Mouse (Mus musculus) embryonic stem cell, embryonic (primary cell): ENCODE measurements around the gene Gm17657.

Experiments
- CTCF ChIA-PET, 4 experiments: fragments of 300-600 bp in 2 of 4; fragments of 350-600 bp in 2 of 4; sonication (Branson Sonifier 250); formaldehyde crosslinking; loops; one replicate each; lab custom pipeline; 2022; ENCODE audit warnings: inconsistent platforms in 2 of 4; lab: Charles Lee
- POLR2A ChIA-PET, 4 experiments: fragments of 300-600 bp in 2 of 4; fragments of 350-600 bp in 2 of 4; sonication (Branson Sonifier 250); formaldehyde crosslinking; loops; one replicate each; lab custom pipeline; 2022; ENCODE audit warnings: antibody characterized with exemption in 4 of 4, inconsistent platforms in 1 of 4; lab: Charles Lee

Gm17657 gene

DNA sequence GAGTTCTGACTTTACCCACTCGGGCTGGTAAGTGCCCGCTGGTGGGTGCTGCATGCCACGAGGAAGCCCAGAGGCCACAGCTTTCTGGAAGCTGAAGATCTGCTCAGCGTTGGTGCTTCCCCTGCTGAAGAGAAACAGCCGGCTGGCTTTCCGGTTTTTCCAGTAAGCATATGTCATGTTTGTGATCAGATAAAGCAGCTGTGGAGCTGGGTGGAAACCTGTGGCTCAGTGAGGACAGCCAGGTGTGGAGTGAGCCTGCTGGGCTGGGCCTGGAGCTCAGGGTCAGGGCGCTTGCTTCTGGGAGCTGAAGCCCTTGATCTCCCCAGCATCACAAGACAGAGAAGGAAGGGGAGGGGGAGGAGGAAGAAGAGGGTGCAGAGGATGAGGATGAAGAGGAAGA lies 7.5 kb upstream of the Gm17657 start:
- POLR2A ChIA-PET = interaction anchor here in 2 of 4 experiments (0.6 to 2.0 kb wide), 6 partner anchors 16 to 67 kb away, joined by 3 to 9 read pairs (median 3); no protein-coding TSS in a partner anchor

DNA sequence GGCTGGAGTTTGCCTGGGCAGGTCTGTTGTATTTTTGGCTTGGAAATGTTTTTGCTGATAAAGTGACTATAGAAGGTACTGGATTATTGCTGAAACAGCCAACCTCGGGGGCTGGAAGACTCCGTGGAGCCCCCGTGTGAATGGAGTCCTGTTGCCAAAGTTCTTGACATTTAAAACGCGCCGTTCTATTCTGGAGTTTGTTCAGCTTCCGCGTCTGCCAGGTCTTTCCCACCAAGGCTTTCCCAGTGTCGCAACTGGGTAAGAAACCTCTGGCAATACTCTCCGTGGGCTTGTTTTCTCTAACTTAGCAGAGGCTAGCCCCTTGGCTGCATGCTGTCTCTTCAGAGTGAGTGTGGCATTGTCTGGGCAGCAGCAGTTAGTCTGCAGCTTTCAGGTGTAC lies 7.0 kb upstream of the Gm17657 start:
- CTCF ChIA-PET = interaction anchor here in 1 of 4 experiments (0.7 kb wide), 2 partner anchors 47 to 175 kb away, joined by 3 read pairs; no protein-coding TSS in a partner anchor
- POLR2A ChIA-PET = interaction anchor here in 2 of 4 experiments (0.6 to 2.0 kb wide), 7 partner anchors 16 to 73 kb away, joined by 3 to 9 read pairs (median 3); no protein-coding TSS in a partner anchor

More for the DNA sequence above, 7.5 kb upstream of the Gm17657 start:
- CTCF ChIA-PET = interaction anchor here in 1 of 4 experiments (0.7 kb wide), 2 partner anchors 47 to 176 kb away, joined by 3 read pairs; no protein-coding TSS in a partner anchor

DNA sequence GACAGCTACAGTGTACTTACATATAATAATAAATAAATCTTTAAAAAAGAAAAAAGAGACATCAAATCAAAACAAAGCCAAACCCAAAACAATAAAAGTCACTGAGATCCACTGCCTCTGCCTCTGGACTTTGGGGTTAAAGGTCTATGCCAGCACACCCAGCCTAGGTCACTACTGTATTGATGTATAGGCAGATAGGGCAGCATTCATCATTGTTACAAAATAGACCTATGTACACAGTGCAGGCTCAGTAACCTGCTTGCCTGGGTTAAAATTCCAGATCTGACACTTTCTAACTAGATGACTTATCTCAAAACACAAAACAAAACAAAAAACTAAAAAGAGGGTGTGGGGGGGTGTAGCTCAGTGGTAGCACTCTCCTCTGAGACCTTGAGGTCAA lies 4.7 kb upstream of the Gm17657 start:
- ChIA-PET CTCF (interaction anchor here in 3 of 4 experiments (0.6 to 1.4 kb wide), 3 partner anchors 56 to 197 kb away, joined by 3 to 4 read pairs (median 3); no protein-coding TSS in a partner anchor), POLR2A (interaction anchor here in 1 of 4 experiments (1.1 kb wide), 1 partner anchor 19 kb away, joined by 3 read pairs; no protein-coding TSS in a partner anchor)

DNA sequence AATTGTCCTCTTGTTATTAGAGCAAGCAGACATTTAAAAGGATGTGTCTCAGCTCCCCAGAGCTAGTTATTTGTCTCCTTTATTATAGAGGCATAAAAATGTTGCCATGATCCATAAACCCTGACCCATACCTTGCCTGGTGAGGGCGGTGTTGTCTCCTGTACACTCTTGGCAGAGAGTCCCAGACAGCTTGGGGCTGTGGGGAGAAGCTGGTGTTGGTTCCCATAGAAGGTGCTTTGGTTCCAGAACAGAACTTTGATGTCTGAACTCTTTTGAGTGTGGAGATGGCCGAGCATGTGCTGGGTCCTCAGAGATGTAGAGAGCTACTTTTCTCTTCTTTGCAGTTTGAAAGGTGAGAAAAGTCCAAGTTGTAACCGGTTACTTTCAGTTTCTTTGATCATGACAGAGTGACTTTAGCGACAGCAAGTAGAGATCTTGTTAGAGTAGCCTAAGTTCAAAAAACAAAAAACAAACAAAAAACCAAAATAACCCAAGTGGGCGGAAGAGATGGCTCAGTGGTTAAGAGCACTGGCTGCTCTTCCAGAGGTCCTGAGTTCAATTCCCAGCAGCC lies 2.8 kb upstream of the Gm17657 start, which contains the start of gene Tmem217:
Tmem217 (minus strand) TSS at position 224 of the 571 bp plus-strand sequence.
- CTCF ChIA-PET = interaction anchor here in 2 of 4 experiments (0.6 to 1.7 kb wide), 3 partner anchors 23 to 176 kb away, joined by 3 to 4 read pairs (median 3); no protein-coding TSS in a partner anchor
- POLR2A ChIA-PET = interaction anchor here in 2 of 4 experiments (0.6 to 1.4 kb wide), 2 partner anchors 13 to 452 kb away, joined by 3 read pairs; no protein-coding TSS in a partner anchor

DNA sequence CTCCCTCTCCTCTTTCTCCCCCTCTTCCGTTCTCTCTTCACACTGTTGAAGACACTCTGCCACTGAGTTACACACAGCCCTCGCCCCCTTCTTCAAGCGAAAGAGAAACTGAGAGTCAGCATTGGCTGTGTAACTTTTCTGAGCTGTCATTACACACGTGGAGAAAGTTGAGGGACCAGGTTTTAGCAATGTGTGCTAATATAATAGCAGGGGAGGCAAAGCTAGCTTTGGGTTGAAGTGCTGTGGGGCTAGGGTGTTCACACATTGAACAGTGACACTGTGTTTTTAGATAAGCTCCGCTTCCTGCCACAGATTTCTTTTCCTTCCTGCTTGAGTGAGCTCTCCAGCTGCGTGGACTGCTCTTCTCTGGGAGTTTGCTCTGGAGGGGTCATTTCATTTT lies 1.6 kb upstream of the Gm17657 start:
- POLR2A ChIA-PET = interaction anchor here in 2 of 4 experiments (0.6 to 1.4 kb wide), 4 partner anchors 12 to 1518 kb away, joined by 3 read pairs; partner anchors contain the start of gene BC004004 (in 1 of the 2)
- CTCF ChIA-PET = no interaction called here

DNA sequence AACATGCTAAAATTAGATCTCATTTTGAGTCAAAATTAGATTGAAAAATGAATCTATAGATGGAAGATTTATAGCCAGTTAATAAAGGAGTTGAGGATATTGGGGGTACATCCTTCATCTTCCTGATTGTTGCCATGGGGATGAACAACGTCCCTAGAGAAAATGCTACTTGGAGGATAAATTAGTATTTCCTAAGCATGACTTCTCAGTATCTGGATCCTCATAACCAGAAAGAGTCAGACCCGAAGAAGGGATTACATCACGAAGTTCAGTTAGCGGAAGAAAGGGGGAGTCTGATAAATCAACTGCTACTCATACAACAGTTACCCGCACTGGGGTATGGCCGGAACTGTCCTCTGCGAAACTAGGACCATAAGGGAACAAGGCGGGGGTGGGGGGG lies 444 bp downstream of the Gm17657 start:
- ChIA-PET POLR2A (interaction anchor here in 2 of 4 experiments (0.7 to 1.2 kb wide), 3 partner anchors 13 to 152 kb away, joined by 3 to 4 read pairs (median 3); no protein-coding TSS in a partner anchor), CTCF (interaction anchor here in 1 of 4 experiments (1.0 kb wide), 1 partner anchor 18 kb away, joined by 4 read pairs; no protein-coding TSS in a partner anchor)

DNA sequence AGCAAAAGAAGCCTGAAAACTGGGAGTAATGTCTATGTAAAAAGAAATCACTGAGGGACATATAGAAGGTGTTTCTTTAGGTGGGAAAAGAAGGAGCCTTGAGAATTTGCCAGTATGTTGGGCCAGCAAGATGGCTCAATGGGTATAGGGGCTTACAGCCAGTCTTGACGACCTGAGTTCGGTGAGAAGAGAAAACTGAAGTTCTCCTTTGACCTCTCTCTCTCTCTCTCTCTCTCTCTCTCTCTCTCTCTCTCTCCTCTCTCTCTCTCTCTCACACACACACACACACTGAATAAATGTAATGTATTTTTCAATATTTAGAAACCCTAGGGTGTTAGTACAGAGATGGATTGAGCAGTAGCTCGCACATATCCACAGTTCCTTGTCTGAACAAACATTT lies 944 bp downstream of the Gm17657 start:
- ChIA-PET CTCF (no interaction called here), POLR2A (interaction anchor here in 1 of 4 experiments (0.7 kb wide), 1 partner anchor 151 kb away, joined by 3 read pairs; no protein-coding TSS in a partner anchor)

DNA sequence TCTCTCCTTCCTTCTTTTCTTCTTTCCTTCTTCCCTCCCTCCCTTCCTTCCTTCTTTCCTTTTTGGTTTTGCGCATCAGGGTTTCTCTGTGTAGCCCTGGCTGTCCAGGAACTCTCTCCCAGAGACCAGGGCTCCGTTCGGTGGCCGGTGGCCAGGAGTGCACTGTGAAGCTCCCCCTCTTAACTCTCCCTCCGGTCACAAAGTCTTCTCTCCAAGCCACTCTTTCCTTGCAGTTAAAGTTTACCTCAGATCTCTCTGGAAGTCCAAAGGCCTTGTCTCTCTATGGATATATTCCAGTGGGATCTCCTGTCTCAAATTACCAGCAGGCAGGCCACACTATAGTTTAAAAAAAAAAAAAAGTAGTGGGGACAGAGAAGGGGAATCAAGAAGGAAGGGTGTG lies 4.2 kb downstream of the Gm17657 start:
- CTCF ChIA-PET = no interaction called here
- POLR2A ChIA-PET = interaction anchor here in 3 of 4 experiments (0.5 to 0.7 kb wide), 3 partner anchors 26 to 384 kb away, joined by 3 to 4 read pairs (median 4); no protein-coding TSS in a partner anchor

DNA sequence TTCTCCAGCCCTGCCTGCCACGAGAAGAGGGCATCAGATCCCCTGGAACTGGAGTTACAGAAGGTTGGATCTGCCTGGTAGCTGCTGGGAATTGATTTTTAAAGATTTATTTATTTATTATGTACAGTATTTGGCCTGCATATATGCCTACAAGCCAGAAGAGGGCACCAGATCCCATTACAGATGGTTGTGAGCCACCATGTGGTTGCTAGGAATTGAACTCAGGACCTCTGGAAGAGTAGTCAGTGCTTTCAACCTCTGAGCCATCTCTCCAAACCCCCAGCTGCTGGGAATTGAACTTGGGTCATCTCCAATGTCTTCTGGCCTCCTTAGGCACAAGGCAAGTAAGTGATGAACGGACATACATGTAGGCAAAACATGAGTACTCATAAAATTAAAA lies 5.4 kb downstream of the Gm17657 start:
- POLR2A ChIA-PET = interaction anchor here in 1 of 4 experiments (1.5 kb wide), 1 partner anchor 15 kb away, joined by 3 read pairs; no protein-coding TSS in a partner anchor

DNA sequence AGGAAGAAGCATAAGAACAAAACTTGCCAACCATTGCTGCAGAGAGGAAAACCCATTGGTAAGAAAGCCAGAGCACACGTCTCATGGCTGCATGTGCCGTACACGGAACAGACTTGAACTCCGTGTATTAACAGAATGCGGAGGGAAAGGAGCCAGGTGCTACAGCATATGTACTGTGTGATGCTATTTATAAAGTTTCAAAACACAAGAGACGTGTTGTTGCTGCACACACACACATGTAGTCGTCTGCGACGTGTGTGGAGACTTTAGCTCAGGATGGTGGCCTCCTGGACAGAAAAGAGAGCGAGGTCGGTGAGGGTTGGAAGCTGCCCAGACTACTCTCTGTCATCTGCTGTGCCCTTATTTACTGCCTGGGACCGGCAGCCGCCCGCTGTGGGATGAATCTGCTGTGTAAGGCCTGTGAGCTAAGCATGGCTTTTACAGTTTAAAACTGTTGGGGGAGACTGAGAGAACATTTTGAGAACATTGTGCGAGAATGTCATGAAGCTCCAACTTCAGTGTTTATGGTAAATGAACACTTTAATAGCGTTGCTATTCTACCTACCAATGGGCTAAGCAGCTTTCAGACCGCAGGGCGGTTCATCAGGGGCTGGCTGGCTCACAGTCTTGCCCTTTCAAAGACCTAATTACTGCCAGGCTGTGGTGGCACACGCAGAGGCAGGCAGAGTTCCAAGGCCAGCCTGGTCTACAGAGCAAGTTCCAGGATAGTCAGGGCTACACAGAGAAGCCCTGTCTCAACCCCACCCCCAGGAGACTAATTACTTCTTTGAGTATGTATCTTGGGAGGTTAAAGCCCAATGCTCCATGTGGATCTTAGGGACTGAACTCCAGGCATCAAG lies 6.4 kb downstream of the Gm17657 start:
- CTCF ChIA-PET = interaction anchor here in 3 of 4 experiments (0.6 to 1.8 kb wide), 9 partner anchors 13 to 290 kb away, joined by 3 to 8 read pairs (median 3); no protein-coding TSS in a partner anchor
- POLR2A ChIA-PET = interaction anchor here in 2 of 4 experiments (0.5 to 1.5 kb wide), 4 partner anchors 14 to 498 kb away, joined by 3 to 8 read pairs (median 3); no protein-coding TSS in a partner anchor

More for the DNA sequence above, 5.4 kb downstream of the Gm17657 start:
- CTCF ChIA-PET = interaction anchor here in 3 of 4 experiments (0.6 to 1.8 kb wide), 5 partner anchors 14 to 314 kb away, joined by 3 to 8 read pairs (median 6); no protein-coding TSS in a partner anchor

DNA sequence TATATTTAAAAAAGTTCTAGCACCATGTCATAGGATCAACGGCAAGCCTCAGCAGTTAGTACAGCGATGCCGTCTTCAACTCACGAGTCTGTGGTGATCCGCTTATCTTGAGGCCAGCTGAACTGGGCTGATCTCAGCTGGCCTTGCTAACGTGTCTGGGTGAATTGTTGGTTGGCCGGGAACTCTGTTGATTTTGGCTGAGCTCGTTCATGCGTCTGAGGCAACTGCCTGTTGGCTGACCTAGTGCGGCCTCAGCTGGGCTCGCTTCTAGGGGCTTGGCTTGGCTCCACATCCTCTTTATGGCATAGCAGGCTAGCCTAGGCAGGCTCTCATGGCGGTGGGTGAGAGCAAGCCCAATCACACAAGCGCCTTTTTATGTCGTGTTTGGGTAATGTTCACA lies 8.0 kb downstream of the Gm17657 start:
- POLR2A ChIA-PET = interaction anchor here in 2 of 4 experiments (0.8 to 1.2 kb wide), 2 partner anchors 12 to 40 kb away, joined by 3 to 4 read pairs; no protein-coding TSS in a partner anchor
- CTCF ChIA-PET = interaction anchor here in 1 of 4 experiments (1.6 kb wide), 1 partner anchor 10 kb away, joined by 4 read pairs; no protein-coding TSS in a partner anchor

DNA sequence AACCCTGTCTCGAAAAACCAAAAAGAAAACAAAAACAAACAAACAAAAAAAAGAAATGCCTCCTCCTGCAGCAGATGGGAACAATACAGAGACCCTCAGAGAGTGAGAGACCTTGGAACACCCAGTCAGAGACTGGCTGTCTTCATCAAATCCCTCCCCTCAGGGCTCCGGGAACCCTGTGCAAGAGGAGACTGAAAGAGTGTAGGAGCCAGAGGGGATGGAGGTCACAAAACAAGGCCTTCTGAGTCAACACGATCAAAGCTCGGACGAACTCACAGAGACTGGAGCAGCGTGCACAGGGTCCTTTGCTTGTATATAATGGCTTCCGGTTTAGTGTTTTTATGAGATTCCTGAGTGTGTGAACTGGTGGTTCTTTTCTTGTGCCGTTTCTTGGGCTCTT lies 9.0 kb downstream of the Gm17657 start:
- CTCF ChIA-PET = interaction anchor here in 1 of 4 experiments (1.6 kb wide), 1 partner anchor 9 kb away, joined by 4 read pairs; no protein-coding TSS in a partner anchor
- POLR2A ChIA-PET = no interaction called here

DNA sequence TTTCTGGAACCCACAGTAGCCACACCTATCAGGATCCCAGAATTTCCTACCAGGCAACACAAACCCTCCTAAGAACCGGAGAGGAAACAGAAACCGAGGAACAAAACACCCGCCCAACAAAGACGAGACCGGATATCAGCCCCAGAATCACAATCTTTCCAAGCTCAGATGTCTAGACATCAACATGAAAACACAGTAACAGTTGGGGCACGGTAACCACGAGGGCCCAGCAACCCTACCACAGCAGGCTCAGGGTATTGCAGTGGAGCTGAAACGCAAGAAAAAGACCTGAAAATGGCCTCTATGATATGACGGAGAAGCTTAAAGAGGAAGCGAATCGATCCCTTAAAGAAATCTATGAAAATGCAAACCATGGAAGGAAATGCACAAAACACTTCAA lies 15.6 kb downstream of the Gm17657 start:
- CTCF ChIA-PET = interaction anchor here in 1 of 4 experiments (0.6 kb wide), 1 partner anchor 41 kb away, joined by 3 read pairs; no protein-coding TSS in a partner anchor

DNA sequence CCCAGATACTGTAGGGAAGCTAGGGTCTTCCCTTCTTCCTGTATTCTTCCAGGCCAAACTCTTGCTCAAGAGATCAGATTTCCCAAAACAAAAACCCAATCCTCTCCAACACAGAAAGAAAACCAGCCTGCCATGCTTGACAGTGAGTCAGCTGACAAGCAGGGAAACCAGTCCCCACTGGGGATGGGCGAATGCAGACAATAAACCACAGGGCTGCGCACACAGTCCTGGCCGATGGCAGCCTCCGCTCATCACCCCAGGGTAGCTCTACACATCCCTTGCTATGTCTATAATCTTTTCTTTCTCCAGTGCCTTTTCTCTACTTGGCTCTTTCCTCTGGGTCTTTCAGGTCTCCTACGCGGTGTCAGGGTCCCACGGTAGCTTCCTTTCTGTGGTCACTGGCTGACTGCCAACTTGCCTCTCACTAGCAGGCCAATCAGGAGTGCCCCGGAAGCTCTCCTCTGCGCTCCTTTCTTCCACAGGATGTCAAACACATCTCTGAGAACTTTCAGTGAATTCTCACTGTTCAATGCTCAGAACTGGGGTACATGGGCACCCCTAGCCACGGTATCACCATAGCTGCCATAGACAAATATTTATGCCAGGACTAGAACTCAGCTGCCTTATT lies 17.6 kb downstream of the Gm17657 start:
- POLR2A ChIA-PET = interaction anchor here in 3 of 4 experiments (0.5 to 2.3 kb wide), 13 partner anchors 10 to 475 kb away, joined by 3 to 9 read pairs (median 3); partner anchors contain the start of genes Gm17657 (in 1 of the 3) and Tbc1d22b (in 1 of the 3)

More for the DNA sequence above, 15.6 kb downstream of the Gm17657 start:
- POLR2A ChIA-PET = interaction anchor here in 1 of 4 experiments (1.3 kb wide), 1 partner anchor 44 kb away, joined by 3 read pairs; no protein-coding TSS in a partner anchor

DNA sequence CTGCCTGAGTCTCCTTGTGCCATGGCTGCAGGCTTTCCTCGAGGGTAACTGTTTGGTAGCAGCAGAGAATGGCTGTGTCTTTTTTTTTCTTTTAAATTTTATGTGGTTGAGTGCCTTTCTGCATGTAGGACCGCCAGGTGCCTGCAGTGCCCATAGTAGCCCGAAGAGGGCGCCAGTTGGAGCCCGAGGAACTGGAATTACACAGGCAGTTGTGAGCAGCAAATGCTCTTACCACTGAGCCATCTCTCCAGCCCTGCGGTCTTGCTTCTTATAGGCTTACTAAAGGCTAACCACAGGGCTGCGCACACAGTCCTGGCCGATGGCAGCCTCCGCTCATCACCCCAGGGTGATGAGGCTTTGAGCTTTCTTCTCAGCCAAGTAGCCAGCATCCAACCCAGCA lies 18.2 kb downstream of the Gm17657 start:
- ChIA-PET POLR2A (interaction anchor here in 3 of 4 experiments (0.6 to 2.3 kb wide), 13 partner anchors 8 to 475 kb away, joined by 3 to 9 read pairs (median 3); partner anchors contain the start of genes Gm17657 (in 1 of the 3) and Tbc1d22b (in 1 of the 3)), CTCF (interaction anchor here (0.6 to 2.5 kb wide), 25 partner anchors 8 to 1228 kb away, joined by 3 to 8 read pairs (median 4); partner anchors contain the start of genes Gm17657 (in 1 of the 4) and Tbc1d22b (in 1 of the 4))

More for the DNA sequence above, 17.6 kb downstream of the Gm17657 start:
- CTCF ChIA-PET = interaction anchor here (0.6 to 2.5 kb wide), 20 partner anchors 9 to 1227 kb away, joined by 3 to 8 read pairs (median 4); partner anchors contain the start of genes Gm17657 (in 1 of the 4) and Tbc1d22b (in 1 of the 4)

DNA sequence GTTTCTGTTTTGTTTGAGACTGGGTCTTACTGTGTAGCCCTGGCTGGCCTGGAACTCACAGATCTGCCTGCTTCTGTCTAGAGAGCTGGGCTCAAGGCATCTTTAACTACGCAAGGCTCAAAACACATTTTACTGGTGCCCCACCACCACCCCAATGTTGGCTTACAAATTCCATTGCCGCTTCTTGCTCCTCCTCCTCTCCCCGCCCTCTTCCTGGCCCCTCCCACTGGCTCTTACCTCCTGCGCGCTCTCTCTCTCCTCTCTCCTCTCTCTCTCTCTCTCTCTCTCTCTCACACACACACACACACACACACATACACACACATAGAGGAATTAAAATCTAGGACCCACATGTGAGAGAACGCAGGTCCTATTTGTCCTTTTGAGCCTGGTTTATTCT lies 18.9 kb downstream of the Gm17657 start:
- ChIA-PET CTCF (interaction anchor here (0.5 to 2.5 kb wide), 23 partner anchors 9 to 357 kb away, joined by 3 to 8 read pairs (median 4); partner anchors contain the start of genes Gm17657 (in 1 of the 4) and Tbc1d22b (in 1 of the 4)), POLR2A (interaction anchor here in 3 of 4 experiments (0.7 to 2.3 kb wide), 7 partner anchors 9 to 229 kb away, joined by 3 to 9 read pairs (median 4); no protein-coding TSS in a partner anchor)
